Mouse (Mus musculus) spleen, adult 2 months (tissue): ENCODE measurements around the gene Olfr920.

Experiments used
- CTCF ChIP-seq: fragments of 200-500 bp; IDR thresholded peaks from 2 replicates; pipeline ENCODE4 v1.5.1; 2011; ENCODE audit warnings: mild to moderate bottlenecking, inconsistent platforms; ENCODE audit not compliant: insufficient read depth, insufficient read length, insufficient replicate concordance; ENCODE audit errors: extremely low read depth
- POLR2A ChIP-seq: fragments of 200-500 bp; IDR thresholded peaks from 2 replicates; pipeline ENCODE4 v1.6.1; 2011; ENCODE audit warnings: low read depth, low read length, inconsistent platforms

- TF ChIP-seq POLR2A: no peak
- no peak for TF ChIP-seq CTCF
Measured at GRCm38 (mm10) chr9:38751999-38752398, at the start of gene Olfr920.
